Mouse (Mus musculus) heart, embryonic 16.5 days (tissue): ENCODE data around the gene Il17f. TPM values are rescaled to one million over a fixed set of nuclear protein-coding genes. Genes with fewer than 3 reads are reported as not detected.

Source experiments
- ATAC-seq: fragments of 200-750 bp; cut with Nextera tagmentation; replicated peaks from 2 replicates; pipeline ENCODE4 v1.8.0; 2017; ENCODE audit warnings: moderate number of reproducible peaks; ENCODE audit not compliant: insufficient read depth, low FRiP score; ENCODE audit errors: extremely low read depth
- H3K27ac ChIP-seq: fragments of 300-500 bp; sonication (generic); 2 replicates; pipeline ENCODE4 v1.5.1; 2014; ENCODE audit warnings: mild to moderate bottlenecking, low read length, control low read depth, moderate library complexity
- H3K27me3 ChIP-seq: fragments of 300-500 bp; sonication (generic); 2 replicates; pipeline ENCODE4 v1.6.1; 2014; ENCODE audit warnings: low read length, mixed read lengths; ENCODE audit not compliant: control insufficient read depth, insufficient read depth
- H3K36me3 ChIP-seq: fragments of 300-500 bp; sonication (generic); 2 replicates; pipeline ENCODE4 v1.6.1; 2014; ENCODE audit not compliant: control insufficient read depth, insufficient read depth
- H3K4me1 ChIP-seq: fragments of 300-500 bp; sonication (generic); 2 replicates; pipeline ENCODE4 v1.6.1; 2014; ENCODE audit warnings: low read length, mixed read lengths; ENCODE audit not compliant: control insufficient read depth, insufficient read depth
- H3K4me2 ChIP-seq: fragments of 300-500 bp; sonication (generic); 2 replicates; pipeline ENCODE4 v1.6.1; 2014; ENCODE audit warnings: low read depth, mild to moderate bottlenecking, control low read depth, low read length
- H3K4me3 ChIP-seq: fragments of 300-500 bp; sonication (generic); 2 replicates; pipeline ENCODE4 v1.5.1; 2014; ENCODE audit warnings: mild to moderate bottlenecking, control low read depth, low read length
- H3K9ac ChIP-seq: fragments of 300-500 bp; sonication (generic); 2 replicates; pipeline ENCODE4 v1.6.1; 2014; ENCODE audit warnings: low read length, control low read depth
- H3K9me3 ChIP-seq: fragments of 300-500 bp; sonication (generic); replicated peaks from 2 replicates; pipeline ENCODE4 v1.6.1; 2016; ENCODE audit warnings: low read length; ENCODE audit not compliant: control insufficient read depth
- WGBS: fragments of 180-500 bp; shearing (Covaris S2); extraction: QIAGEN DNeasy Blood & Tissue Kit; methylation state at CpG from one replicate; pipeline ENCODE4 v1.1.7; 2014; 5-methylcytosine and 5-hydroxymethylcytosine counted together
- polyA plus RNA-seq: library from polyadenylated mRNA; unstranded; fragments of >200 nt; fragmentation: Nextera tagmentation; extraction: Ambion mirVana; gene quantifications from 2 replicates; pipeline ENCODE4 v1.2.1, GENCODE M21; 2015

Il17f gene
- polyA plus RNA-seq, 1 experiment from 2014 or later, result 0.41 TPM

DNA sequence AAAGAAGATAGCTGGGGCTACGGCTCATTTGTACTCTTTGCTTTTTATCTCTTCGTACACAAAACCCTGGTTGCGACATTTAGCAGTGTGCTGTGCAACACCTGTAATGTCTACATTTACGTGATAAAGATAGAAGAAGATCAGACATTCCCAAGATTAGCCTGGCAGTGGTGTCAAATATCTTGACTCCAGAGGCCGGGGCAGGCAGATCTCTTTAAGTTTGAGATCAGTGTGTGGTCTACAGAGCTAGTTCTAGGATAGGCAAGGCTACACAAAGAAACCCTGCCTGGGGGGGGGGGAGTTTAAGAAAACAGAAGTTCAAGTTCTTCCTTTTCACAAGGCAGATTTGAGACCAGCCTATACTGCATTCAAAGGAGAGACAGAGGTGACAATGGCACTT, 30.1 kb downstream of the Il17f start:
- 62% methylated on average over 5 of the region's 5 CpGs for WGBS
- ATAC-seq, result no peak
- Histone ChIP-seq H3K36me3 (no peaks in the 10 kb centered on the region), H3K9me3 (no peaks in the 10 kb centered on the region), H3K27ac (no peak overlapping the region), H3K4me3 (no peak overlapping the region), H3K4me1 (no peaks in the 10 kb centered on the region), H3K27me3 (no peaks in the 10 kb centered on the region), H3K9ac (no peak overlapping the region), H3K4me2 (no peak overlapping the region)

DNA sequence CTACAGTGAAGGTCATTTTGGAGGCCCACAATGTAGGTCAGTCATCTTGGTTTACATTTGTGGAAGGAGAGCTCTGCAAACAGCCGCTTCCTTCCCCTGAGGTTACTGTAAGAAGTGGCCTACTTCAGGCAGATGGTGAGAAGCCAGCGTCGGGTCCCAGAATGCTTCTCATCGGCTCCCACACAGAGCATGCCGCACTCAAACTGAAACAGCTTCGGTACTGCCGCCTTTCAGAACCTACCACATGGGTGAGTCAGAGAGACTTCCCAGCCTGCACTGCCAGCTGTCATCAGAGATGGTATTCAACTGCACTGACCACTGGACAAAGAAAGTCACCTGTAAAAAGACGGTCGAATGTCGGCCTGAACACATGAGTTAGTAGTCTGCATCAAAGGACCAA, 30.6 kb downstream of the Il17f start:
- 81% methylated on average over 10 of the region's 10 CpGs for WGBS
- no peaks in the 10 kb centered on the region for H3K27me3 ChIP-seq
- no peak overlapping the region for H3K4me2 ChIP-seq
- no peaks in the 10 kb centered on the region for H3K36me3 ChIP-seq
- H3K27ac ChIP-seq, result no peak overlapping the region
- H3K4me3 ChIP-seq, result no peak overlapping the region
- H3K9me3 ChIP-seq, result no peaks in the 10 kb centered on the region
- no peak overlapping the region for H3K9ac ChIP-seq
- no peak for ATAC-seq
- no peaks in the 10 kb centered on the region for H3K4me1 ChIP-seq

DNA sequence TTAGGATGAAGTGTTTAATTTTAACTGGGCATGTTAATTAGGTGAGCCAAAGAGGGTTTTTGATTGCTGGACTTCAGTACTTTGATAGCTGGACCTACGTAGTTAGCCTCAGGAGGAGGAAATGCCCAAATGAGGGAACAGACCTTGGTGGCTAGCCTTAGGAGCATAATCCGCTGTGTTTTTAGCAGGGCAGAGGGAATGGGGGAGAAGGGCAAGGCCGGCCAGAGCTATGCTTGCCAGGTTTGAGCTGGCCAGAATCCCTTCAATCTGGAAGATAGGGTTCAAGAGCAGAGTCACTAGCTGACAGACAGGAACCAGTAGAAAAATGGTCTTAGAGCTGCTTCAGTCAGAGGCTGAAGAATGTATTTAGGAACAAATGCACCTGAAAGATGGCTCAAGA, 32.8 kb downstream of the Il17f start:
- H3K27me3 ChIP-seq, result no peaks in the 10 kb centered on the region
- H3K4me3 ChIP-seq, result no peak overlapping the region
- H3K27ac ChIP-seq, result no peak overlapping the region
- no peaks in the 10 kb centered on the region for H3K36me3 ChIP-seq
- ATAC-seq, result no peak
- no peaks in the 10 kb centered on the region for H3K4me1 ChIP-seq
- 74% methylated on average over 3 of the region's 3 CpGs for WGBS
- no peak overlapping the region for H3K9ac ChIP-seq
- no peaks in the 10 kb centered on the region for H3K9me3 ChIP-seq
- H3K4me2 ChIP-seq, result no peak overlapping the region

GRCm38 (mm10) chr1:20754439-20754838, 36.0 kb downstream of the Il17f start:
- Histone ChIP-seq H3K4me2 (no peak overlapping the region), H3K4me3 (no peak overlapping the region), H3K27ac (no peak overlapping the region), H3K36me3 (no peaks in the 10 kb centered on the region), H3K9me3 (no peaks in the 10 kb centered on the region; the same call in 1 of the 2 replicates), H3K9ac (no peak overlapping the region), H3K27me3 (no peaks in the 10 kb centered on the region), H3K4me1 (no peaks in the 10 kb centered on the region)
- no peak for ATAC-seq
- WGBS, result 66% methylated on average over 10 of the region's 10 CpGs

DNA sequence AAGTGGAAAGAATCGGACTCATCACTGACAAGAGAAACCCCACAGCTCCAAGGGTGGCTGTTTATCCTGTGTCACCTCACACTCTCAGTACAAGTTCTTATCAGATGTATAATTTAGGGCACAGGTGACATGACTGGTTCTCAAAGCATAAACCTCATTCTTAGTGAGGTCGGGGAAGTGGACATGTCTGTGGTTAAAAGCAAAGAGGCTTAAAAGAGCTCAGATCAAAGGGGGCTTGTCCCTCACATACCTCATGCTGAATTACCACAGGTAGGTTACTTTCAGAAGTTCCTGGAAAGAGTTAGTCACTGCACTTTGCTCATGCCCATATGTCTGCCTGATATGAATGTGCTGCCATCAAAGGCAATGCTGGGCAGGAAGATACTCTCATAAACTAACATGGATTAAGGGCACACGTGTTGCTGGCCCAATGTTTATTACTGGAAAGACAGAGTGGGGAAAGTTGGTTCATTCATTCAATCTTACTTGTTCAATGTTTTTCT, 49.9 kb downstream of the Il17f start:
- WGBS, result 55% methylated on average over 3 of the region's 3 CpGs
- no peak overlapping the region for H3K4me2 ChIP-seq
- H3K27ac ChIP-seq, result no peak overlapping the region
- H3K9ac ChIP-seq, result no peak overlapping the region
- ATAC-seq, result no peak
- no peak overlapping the region for H3K4me3 ChIP-seq
- no peaks in the 10 kb centered on the region for H3K27me3 ChIP-seq
- no peaks in the 10 kb centered on the region for H3K36me3 ChIP-seq
- H3K4me1 ChIP-seq, result no peaks in the 10 kb centered on the region
- no peaks in the 10 kb centered on the region for H3K9me3 ChIP-seq

DNA sequence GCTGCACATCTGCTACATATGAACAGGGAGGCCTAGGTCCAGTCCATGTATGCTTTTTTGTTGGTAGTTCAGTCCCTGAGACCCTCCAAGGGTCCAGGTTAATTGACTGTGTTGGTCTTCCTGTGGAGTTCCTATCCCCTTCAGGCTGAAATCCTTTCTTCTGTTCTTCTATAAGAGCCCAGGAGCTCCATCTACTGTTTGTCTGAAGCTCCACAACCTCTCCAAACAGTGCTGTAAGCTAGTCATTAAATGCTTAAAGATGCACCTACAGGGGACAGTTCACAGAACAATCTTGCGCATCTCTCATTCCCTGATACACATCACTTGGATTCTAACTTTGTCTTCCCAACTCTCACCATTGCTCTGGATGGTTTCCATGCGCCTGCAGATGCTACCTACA, 51.9 kb downstream of the Il17f start:
- Histone ChIP-seq H3K27me3 (no peaks in the 10 kb centered on the region), H3K36me3 (no peaks in the 10 kb centered on the region), H3K4me1 (no peaks in the 10 kb centered on the region), H3K9me3 (no peaks in the 10 kb centered on the region), H3K27ac (no peak overlapping the region), H3K4me3 (no peak overlapping the region), H3K4me2 (no peak overlapping the region), H3K9ac (no peak overlapping the region)
- no peak for ATAC-seq
- whole genome bisulfite sequencing, result 74% methylated on average over 2 of the region's 2 CpGs

DNA sequence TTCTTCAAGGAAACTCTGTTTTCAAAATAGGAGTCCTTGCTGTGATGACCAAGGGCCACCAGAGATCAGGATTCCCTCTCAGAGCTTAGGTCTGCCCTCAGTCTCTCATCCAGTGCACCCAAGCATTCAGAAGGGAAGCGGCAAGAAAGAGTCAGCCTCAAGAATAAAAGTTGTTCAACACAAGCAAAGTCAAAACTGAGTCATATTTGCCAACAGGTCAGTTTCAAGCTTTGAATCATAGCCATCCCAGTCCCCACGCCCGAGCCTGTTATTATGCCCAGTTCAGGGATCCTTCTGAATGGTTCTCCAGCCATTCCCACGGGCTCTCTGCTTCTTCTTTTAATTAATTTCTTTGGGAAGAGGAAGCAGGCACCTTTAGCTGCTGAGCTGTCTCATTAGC, 53.8 kb downstream of the Il17f start:
- no peak overlapping the region for H3K4me3 ChIP-seq
- 86% methylated on average over 4 of the region's 4 CpGs for WGBS
- H3K9me3 ChIP-seq, result no peaks in the 10 kb centered on the region
- no peaks in the 10 kb centered on the region for H3K27me3 ChIP-seq
- ATAC-seq, result no peak
- no peak overlapping the region for H3K27ac ChIP-seq
- no peaks in the 10 kb centered on the region for H3K36me3 ChIP-seq
- no peak overlapping the region for H3K9ac ChIP-seq
- H3K4me1 ChIP-seq, result no peaks in the 10 kb centered on the region
- no peak overlapping the region for H3K4me2 ChIP-seq

DNA sequence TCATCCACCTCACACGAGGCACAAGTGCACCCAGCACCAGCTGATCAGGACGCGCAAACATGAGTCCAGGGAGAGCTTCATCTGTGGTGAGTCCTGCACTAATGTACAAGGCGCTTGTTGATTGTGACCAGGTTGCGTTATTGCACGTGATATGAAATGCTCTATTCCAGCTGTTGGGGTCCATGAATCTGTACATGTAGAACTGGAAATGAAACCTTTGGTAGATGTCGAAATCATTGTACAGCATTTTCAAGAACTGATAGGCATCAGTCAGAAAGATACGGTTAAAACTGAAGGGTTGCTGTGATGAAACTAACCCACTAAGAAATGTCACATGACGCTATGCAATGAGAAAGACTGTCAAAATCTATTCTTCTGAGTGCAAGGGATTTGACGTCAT, 59.5 kb downstream of the Il17f start, which contains the start of gene Il17a:
TSS of gene Il17a (plus strand) at position 3 of the 400 bp plus-strand sequence.
- 85% methylated on average over 10 of the region's 10 CpGs for WGBS
- Histone ChIP-seq H3K27me3 (no peaks in the 10 kb centered on the region), H3K9me3 (peaks cover 5% of the 10 kb centered on the region; the same call in 1 of the 2 replicates), H3K4me1 (no peaks in the 10 kb centered on the region), H3K27ac (no peak within 1 kb of the TSS), H3K36me3 (no peaks in the 10 kb centered on the region), H3K4me2 (no peak within 1 kb of the TSS), H3K4me3 (no peak within 1 kb of the TSS), H3K9ac (no peak within 1 kb of the TSS)
- no peak for ATAC-seq
